26 mouse cellular contexts compared by ENCODE assay signal in the genomic region with DNA sequence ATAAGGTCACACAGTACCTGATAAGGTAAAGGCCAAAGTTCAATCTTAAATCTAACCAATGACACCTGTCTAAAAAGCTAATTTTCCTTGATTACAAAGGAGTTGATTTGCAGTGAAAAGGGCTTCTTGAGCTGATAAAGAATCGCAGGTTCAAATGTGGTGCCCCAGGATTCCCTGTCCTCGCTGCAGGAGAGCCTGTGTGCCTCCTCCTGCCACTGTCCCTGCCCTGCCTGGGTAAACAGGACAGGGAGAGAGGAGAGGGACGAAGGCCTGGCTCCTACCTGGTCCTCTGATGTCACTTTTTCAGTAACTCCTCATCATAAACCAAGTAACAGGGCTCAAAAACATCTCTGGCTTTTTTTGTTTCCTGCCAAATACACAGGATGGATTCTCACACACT.
A peak's percentile ranks its signal among the peaks of the same experiment; 100 is the strongest.
DNase-seq lines count a peak whose midpoint lies in the region; ATAC-seq and TF ChIP-seq lines count a peak whose summit lies in the region.
"Had no signal": no experiment of that assay in that cellular context is flagged by ENCODE, and none has a peak within 500 bp of the region (broad histone marks: within the 10 kb centered on the region; RNA-seq: fewer than 3 reads in every experiment).

No protein-coding gene starts in this region.

- H3K36me3 ChIP-seq in limb, embryonic 12.5 days, result no peaks in the 10 kb centered on the region
- H3K36me3 ChIP-seq in limb, embryonic 10.5 days, result no peaks in the 10 kb centered on the region
- peaks cover 1% of the 10 kb centered on the region; the same call in 1 of the 2 replicates for H3K36me3 ChIP-seq in small intestine, adult 2 months (ENCODE audit: control insufficient read depth, insufficient read depth, low read length)
- H3K36me3 ChIP-seq: embryonic facial prominence, embryonic 15.5 days; forebrain, embryonic 15.5 days; hindbrain, embryonic 10.5 days; liver, embryonic 13.5 days; neural tube, embryonic 15.5 days had no signal

- WGBS in limb, embryonic 12.5 days, result 66% methylated on average over 3 of the region's 3 CpGs
- 68% methylated on average over 3 of the region's 3 CpGs for WGBS in limb, embryonic 10.5 days
- 22% methylated on average over 3 of the region's 3 CpGs for WGBS in small intestine, adult 2 months

- no peaks in the 10 kb centered on the region for H3K27me3 ChIP-seq in limb, embryonic 12.5 days
- no peaks in the 10 kb centered on the region for H3K27me3 ChIP-seq in limb, embryonic 10.5 days (ENCODE audit: low read depth, poor library complexity, severe bottlenecking)
- no peaks in the 10 kb centered on the region for H3K27me3 ChIP-seq in small intestine, adult 2 months (ENCODE audit: control insufficient read depth, insufficient read depth, low read length)
- H3K27me3 ChIP-seq: embryonic facial prominence, embryonic 15.5 days; forebrain, embryonic 15.5 days; liver, embryonic 13.5 days; neural tube, embryonic 15.5 days had no signal

- no peak for ATAC-seq in limb, embryonic 12.5 days (ENCODE audit: insufficient number of reproducible peaks, insufficient read depth, low FRiP score, low TSS enrichment, low read depth)
- ATAC-seq: forebrain, embryonic 15.5 days; hindbrain, embryonic 16.5 days; midbrain, embryonic 16.5 days had no signal

- no peak overlapping the region for H3K9ac ChIP-seq in limb, embryonic 12.5 days (replicated peaks)
- H3K9ac ChIP-seq: embryonic facial prominence, embryonic 15.5 days; forebrain, embryonic 15.5 days; liver, embryonic 13.5 days; lung, embryonic 14.5 days; neural tube, embryonic 15.5 days had no signal

- TF ChIP-seq CTCF in small intestine, adult 2 months (IDR thresholded peaks at IDR 0.05; ENCODE audit: extremely low read depth, insufficient read length, insufficient replicate concordance, low read depth, low read length), result no peak

- H3K4me1 ChIP-seq in limb, embryonic 12.5 days (replicated peaks), result peaks cover 34% of the 10 kb centered on the region
- peaks cover 32% of the 10 kb centered on the region for H3K4me1 ChIP-seq in limb, embryonic 10.5 days
- peaks cover 11% of the 10 kb centered on the region for H3K4me1 ChIP-seq in small intestine, adult 2 months (ENCODE audit: control insufficient read depth, insufficient read depth, insufficient read length, low read length)

- no peaks in the 10 kb centered on the region for H3K9me3 ChIP-seq in limb, embryonic 12.5 days
- H3K9me3 ChIP-seq in limb, embryonic 10.5 days (replicated peaks), result no peaks in the 10 kb centered on the region
- H3K9me3 ChIP-seq: embryonic facial prominence, embryonic 15.5 days; forebrain, embryonic 15.5 days; hindbrain, embryonic 10.5 days; liver, embryonic 13.5 days; megakaryocyte, embryonic 14.5 days; neural tube, embryonic 15.5 days had no signal

- H3K27ac ChIP-seq in limb, embryonic 12.5 days, result peak overlapping the region; percentile 41; the same call in 1 of the 2 replicates
- no peak overlapping the region for H3K27ac ChIP-seq in limb, embryonic 10.5 days
- peak overlapping the region; percentile 70 for H3K27ac ChIP-seq in small intestine, adult 2 months (ENCODE audit: insufficient read depth, low read depth, low read length)
- H3K27ac ChIP-seq: embryonic facial prominence, embryonic 15.5 days; forebrain, embryonic 15.5 days; hindbrain, embryonic 10.5 days; kidney, postnatal 0 days; liver, embryonic 13.5 days; neural tube, embryonic 15.5 days had no signal

- H3K4me3 ChIP-seq in limb, embryonic 12.5 days (replicated peaks), result no peak overlapping the region
- H3K4me3 ChIP-seq in limb, embryonic 10.5 days, result no peak overlapping the region
- no peak overlapping the region for H3K4me3 ChIP-seq in small intestine, adult 2 months (ENCODE audit: low read depth, low read length)
- H3K4me3 ChIP-seq: embryonic facial prominence, embryonic 15.5 days; forebrain, embryonic 15.5 days; hindbrain, embryonic 10.5 days; liver, embryonic 13.5 days; megakaryocyte, embryonic 14.5 days; myocyte; neural tube, embryonic 15.5 days had no signal

- no peak overlapping the region for H3K4me2 ChIP-seq in limb, embryonic 12.5 days
- H3K4me2 ChIP-seq: embryonic facial prominence, embryonic 15.5 days; forebrain, embryonic 15.5 days; liver, embryonic 13.5 days; lung, embryonic 14.5 days; neural tube, embryonic 15.5 days had no signal

- DNase-seq in heart, adult 11 months, result peak; percentile 57
- DNase-seq in heart, adult 8-10 months (ENCODE audit: low spot score), result no peak
- DNase-seq in limb, embryonic 10.5 days (ENCODE audit: low spot score), result no peak
- DNase-seq in testis, postnatal 10 days (ENCODE audit: low spot score), result peak; percentile 34
- no peak for DNase-seq in testis, postnatal 14 days (ENCODE audit: low spot score)
- no peak for DNase-seq in urinary bladder, adult 2 months (ENCODE audit: low spot score)
- DNase-seq: adrenal gland, postnatal 14 days; cerebellum, adult 9-10 months; gastrocnemius, postnatal 14 days; kidney, adult 2 months; layer of hippocampus, adult 9-11 months; liver, embryonic 13.5 days; lung, embryonic 14.5 days; right cerebral cortex, adult 18-20 months; thymus, postnatal 14 days had no signal

- no peak for TF ChIP-seq POLR2A in small intestine, adult 2 months (IDR thresholded peaks at IDR 0.05; ENCODE audit: low read depth, low read length)

Comparison
In these comparisons a context has a peak if more than half of its experiments do, and no peak if none do; other contexts are left out.
1. DNase-seq: peak in heart, adult 11 months (single experiment) and testis, postnatal 10 days (single experiment); none in heart, adult 8-10 months (single experiment), limb, embryonic 10.5 days (single experiment), testis, postnatal 14 days (single experiment) and urinary bladder, adult 2 months (single experiment).